Mouse (Mus musculus): ENCODE data around the gene N4bp2.

DNA sequence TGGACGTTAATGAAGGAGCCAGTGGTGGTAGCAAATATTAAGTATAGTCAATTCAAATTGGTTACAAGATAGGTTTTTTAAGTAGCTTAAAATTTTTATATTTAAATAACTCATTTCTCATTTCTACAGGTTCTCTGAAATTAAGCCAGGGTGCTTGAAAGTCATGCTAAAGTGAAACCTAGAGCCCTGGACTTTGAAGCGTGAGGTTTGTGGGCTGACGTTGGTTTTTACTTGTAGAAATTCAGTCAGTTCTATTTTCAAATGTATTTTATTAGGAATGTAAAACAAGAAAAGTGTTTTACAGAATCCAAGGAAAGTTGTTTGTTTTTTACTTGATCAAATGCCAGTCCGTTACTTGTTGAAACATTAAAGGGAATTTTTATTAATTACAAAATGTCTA is 63.2 kb downstream of the N4bp2 start:
- TF ChIP-seq CTCF (IDR thresholded peaks at IDR 0.05; ENCODE audit: insufficient read depth, low read depth, low read length) (no peak), POLR2A (IDR thresholded peaks at IDR 0.05; ENCODE audit: insufficient read depth, low read depth, low read length) (no peak)

Measured in olfactory bulb, adult 2 months (tissue).